Mouse (Mus musculus): ENCODE results near the gene Bola1. TPM values are rescaled to one million over a fixed set of nuclear protein-coding genes. Genes with fewer than 3 reads are reported as not detected.
A peak's percentile ranks its signal among the peaks of the same experiment; 100 is the strongest.

The Bola1 gene
- total and polyA plus RNA-seq, 3 experiments: 115 to 124 TPM; not detected in 1

DNA sequence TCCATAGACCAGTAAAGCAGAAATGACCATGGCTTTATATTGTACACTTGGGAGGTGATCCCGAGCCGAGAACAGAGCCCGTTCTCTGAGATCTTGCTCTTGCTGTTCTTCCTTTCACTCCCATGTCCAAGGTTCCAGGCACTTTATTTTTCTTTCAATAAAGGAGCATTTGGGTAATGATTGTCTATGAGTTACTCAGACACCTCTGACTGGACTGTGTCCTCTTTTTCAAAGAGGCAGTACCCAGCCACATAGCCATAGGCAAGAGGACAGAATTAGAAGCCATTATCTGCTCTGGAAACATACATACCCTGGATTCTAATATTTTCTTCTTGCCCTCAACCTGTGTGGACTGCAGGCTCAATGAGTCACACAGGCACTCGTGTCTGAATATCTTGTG is 59.7 kb downstream of the Bola1 start:
- Histone ChIP-seq H3K79me2 (ENCODE audit: control insufficient read depth, insufficient read depth, low read length, poor library complexity) (no peaks in the 10 kb centered on the region), H3K27ac (ENCODE audit: control insufficient read depth, low read depth, low read length) (no peak overlapping the region), H3K9ac (ENCODE audit: control insufficient read depth, low read depth, low read length, poor library complexity, severe bottlenecking) (no peak overlapping the region), H3K9me3 (replicated peaks; ENCODE audit: insufficient read depth, low read length) (no peaks in the 10 kb centered on the region), H3K4me3 (ENCODE audit: control insufficient read depth in 1 of 2, insufficient read depth in 1 of 2, low read depth in 2 of 2, low read length in 2 of 2) (no peak overlapping the region), H3K4me1 (ENCODE audit: control insufficient read depth in 1 of 2, insufficient read depth in 2 of 2, low read length in 2 of 2) (peaks cover 0 to 17% of the 10 kb centered on the region in 2 experiments; a peak in 2 of 4 replicates), H3K36me3 (ENCODE audit: control insufficient read depth in 1 of 2, insufficient read depth in 2 of 2, low read length in 2 of 2) (peaks cover 0 to 9% of the 10 kb centered on the region in 2 experiments; a peak in 3 of 4 replicates), H3K27me3 (ENCODE audit: control insufficient read depth in 1 of 2, insufficient read depth in 2 of 2, low read length in 2 of 2) (no peaks in the 10 kb centered on the region)
- TF ChIP-seq POLR2AphosphoS2 (IDR thresholded peaks at IDR 0.05; ENCODE audit: low read length): 0 out of 2 replicates have a peak, but pooled peaks have one; percentile 1
- TF ChIP-seq SMC3 (IDR thresholded peaks at IDR 0.05; ENCODE audit: low read depth, low read length): no peak
- TF ChIP-seq HCFC1 (IDR thresholded peaks at IDR 0.05; ENCODE audit: low read depth, low read length): no peak
- TF ChIP-seq RAD21 (IDR thresholded peaks at IDR 0.05; ENCODE audit: low read depth, low read length): no peak
- no peak for TF ChIP-seq TCF12 (IDR thresholded peaks at IDR 0.05; ENCODE audit: low read depth, low read length)
- TF ChIP-seq RCOR1 (IDR thresholded peaks at IDR 0.05; ENCODE audit: low read depth, low read length): no peak
- DNase-seq (ENCODE audit: low read depth, low spot score): no peak

DNA sequence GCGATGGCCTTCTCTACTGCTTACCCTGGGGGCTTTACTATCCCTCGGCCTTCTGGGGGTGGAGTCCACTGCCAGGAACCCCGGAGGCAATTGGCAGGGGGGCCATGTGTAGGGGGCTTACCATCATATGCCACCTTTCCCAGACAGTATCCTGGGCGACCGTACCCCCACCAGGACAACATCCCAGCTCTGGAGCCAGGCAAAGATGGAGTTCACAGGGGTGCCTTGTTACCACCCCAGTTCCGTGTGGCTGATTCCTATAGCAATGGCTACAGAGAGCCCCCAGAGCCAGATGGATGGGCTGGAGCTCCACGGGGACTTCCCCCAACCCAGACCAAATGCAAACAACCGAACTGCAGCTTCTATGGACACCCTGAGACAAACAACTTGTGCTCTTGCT is 64.0 kb downstream of the Bola1 start:
- Histone ChIP-seq H3K79me2 (ENCODE audit: control insufficient read depth, insufficient read depth, low read length, poor library complexity) (no peaks in the 10 kb centered on the region), H3K4me3 (ENCODE audit: control insufficient read depth in 1 of 2, insufficient read depth in 1 of 2, low read depth in 2 of 2, low read length in 2 of 2) (no peak overlapping the region), H3K27me3 (ENCODE audit: control insufficient read depth in 1 of 2, insufficient read depth in 2 of 2, low read length in 2 of 2) (no peaks in the 10 kb centered on the region), H3K9me3 (replicated peaks; ENCODE audit: insufficient read depth, low read length) (no peaks in the 10 kb centered on the region), H3K4me1 (ENCODE audit: control insufficient read depth in 1 of 2, insufficient read depth in 2 of 2, low read length in 2 of 2) (peaks cover 0 to 8% of the 10 kb centered on the region in 2 experiments; a peak in 2 of 4 replicates), H3K27ac (ENCODE audit: control insufficient read depth, low read depth, low read length) (no peak overlapping the region), H3K36me3 (ENCODE audit: control insufficient read depth in 1 of 2, insufficient read depth in 2 of 2, low read length in 2 of 2) (peaks cover 6 to 13% of the 10 kb centered on the region in 2 experiments), H3K9ac (ENCODE audit: control insufficient read depth, low read depth, low read length, poor library complexity, severe bottlenecking) (no peak overlapping the region)
- TF ChIP-seq SMC3 (IDR thresholded peaks at IDR 0.05; ENCODE audit: low read depth, low read length) (no peak), POLR2A (IDR thresholded peaks at IDR 0.05; ENCODE audit: control insufficient read depth in 1 of 2, insufficient read depth in 1 of 2, low read depth in 1 of 2, low read length in 2 of 2, poor library complexity in 1 of 2) (0 out of 4 replicates have a peak, but pooled peaks of 1 of the 2 experiments have one; percentile 2)
- DNase-seq (ENCODE audit: low read depth, low spot score): no peak

DNA sequence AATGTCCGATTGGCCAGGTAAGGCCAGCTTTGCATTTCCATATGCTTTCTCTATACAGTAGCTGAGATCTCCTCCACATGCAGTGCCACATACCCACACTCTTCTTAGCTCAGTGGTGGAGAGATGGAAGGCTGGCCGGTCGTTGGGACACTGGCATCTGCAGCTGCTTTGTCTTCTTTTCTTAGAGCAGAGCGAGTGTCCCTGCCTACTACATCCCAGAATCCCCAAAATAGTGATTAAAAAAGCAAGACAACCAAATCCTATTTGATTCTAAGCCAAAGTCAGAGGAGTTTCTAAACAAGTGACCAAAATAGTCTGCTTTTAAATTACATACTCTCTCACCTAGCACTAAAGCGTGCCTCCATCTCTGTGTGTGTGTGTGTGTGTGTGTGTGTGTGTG is 66.9 kb downstream of the Bola1 start:
- Histone ChIP-seq H3K36me3 (ENCODE audit: control insufficient read depth in 1 of 2, insufficient read depth in 2 of 2, low read length in 2 of 2) (peaks cover 15 to 16% of the 10 kb centered on the region in 2 experiments), H3K4me3 (ENCODE audit: control insufficient read depth in 1 of 2, insufficient read depth in 1 of 2, low read depth in 2 of 2, low read length in 2 of 2) (no peak overlapping the region), H3K27ac (ENCODE audit: control insufficient read depth, low read depth, low read length) (no peak overlapping the region), H3K79me2 (ENCODE audit: control insufficient read depth, insufficient read depth, low read length, poor library complexity) (no peaks in the 10 kb centered on the region), H3K9me3 (replicated peaks; ENCODE audit: insufficient read depth, low read length) (no peaks in the 10 kb centered on the region), H3K4me1 (ENCODE audit: control insufficient read depth in 1 of 2, insufficient read depth in 2 of 2, low read length in 2 of 2) (peaks cover 8 to 9% of the 10 kb centered on the region in 2 experiments; a peak in 3 of 4 replicates), H3K27me3 (ENCODE audit: control insufficient read depth in 1 of 2, insufficient read depth in 2 of 2, low read length in 2 of 2) (no peaks in the 10 kb centered on the region), H3K9ac (ENCODE audit: control insufficient read depth, low read depth, low read length, poor library complexity, severe bottlenecking) (no peak overlapping the region)
- no peak for DNase-seq (ENCODE audit: low read depth, low spot score)
- TF ChIP-seq HCFC1 (IDR thresholded peaks at IDR 0.05; ENCODE audit: low read depth, low read length): no peak

DNA sequence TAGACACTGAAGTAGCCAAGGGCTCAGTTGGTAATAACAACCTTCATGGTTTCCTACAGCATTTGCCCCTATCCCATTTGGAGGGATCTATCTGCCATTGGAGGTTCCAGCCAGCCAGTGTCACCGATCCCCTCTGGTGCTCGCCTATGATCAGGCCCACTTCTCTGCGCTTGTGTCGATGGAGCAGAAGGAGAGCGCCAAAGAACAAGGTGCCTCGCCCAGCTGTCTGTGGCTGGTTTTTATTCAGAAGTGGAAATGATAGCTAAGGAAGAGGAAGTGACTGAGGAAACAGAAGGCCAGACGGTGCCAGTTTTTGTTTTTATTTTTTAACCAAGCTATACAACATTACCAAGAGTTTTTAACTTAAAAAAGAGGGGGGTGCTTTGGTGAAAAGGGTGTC is 67.7 kb downstream of the Bola1 start:
- 0 out of 2 replicates have a peak, but pooled peaks have one; percentile 16 for TF ChIP-seq ETS1 (IDR thresholded peaks at IDR 0.05; ENCODE audit: low read depth, low read length)
- no peak for TF ChIP-seq CTCF (IDR thresholded peaks at IDR 0.05 in 2 of 3, conservative IDR thresholded peaks at IDR 0.05 in 1 of 3; ENCODE audit: control insufficient read depth in 1 of 3, insufficient read depth in 1 of 3, low read depth in 2 of 3, low read length in 3 of 3, poor library complexity in 1 of 3, severe bottlenecking in 1 of 3)
- no peak for TF ChIP-seq SIN3A (IDR thresholded peaks at IDR 0.05; ENCODE audit: low read length)
- H3K27me3 ChIP-seq (ENCODE audit: control insufficient read depth in 1 of 2, insufficient read depth in 2 of 2, low read length in 2 of 2): no peaks in the 10 kb centered on the region
- no peaks in the 10 kb centered on the region for H3K79me2 ChIP-seq (ENCODE audit: control insufficient read depth, insufficient read depth, low read length, poor library complexity)
- H3K9ac ChIP-seq (ENCODE audit: control insufficient read depth, low read depth, low read length, poor library complexity, severe bottlenecking): no peak overlapping the region
- peaks cover 16 to 19% of the 10 kb centered on the region in 2 experiments for H3K36me3 ChIP-seq (ENCODE audit: control insufficient read depth in 1 of 2, insufficient read depth in 2 of 2, low read length in 2 of 2)
- peaks cover 9% of the 10 kb centered on the region in 2 experiments; a peak in 3 of 4 replicates for H3K4me1 ChIP-seq (ENCODE audit: control insufficient read depth in 1 of 2, insufficient read depth in 2 of 2, low read length in 2 of 2)
- H3K4me3 ChIP-seq (ENCODE audit: control insufficient read depth in 1 of 2, insufficient read depth in 1 of 2, low read depth in 2 of 2, low read length in 2 of 2): no peak overlapping the region
- no peak overlapping the region for H3K27ac ChIP-seq (ENCODE audit: control insufficient read depth, low read depth, low read length)
- H3K9me3 ChIP-seq (replicated peaks; ENCODE audit: insufficient read depth, low read length): no peaks in the 10 kb centered on the region
- DNase-seq (ENCODE audit: low read depth, low spot score): peak; percentile 60
